Mouse (Mus musculus): ENCODE results near the gene Dnajc14.

DNA sequence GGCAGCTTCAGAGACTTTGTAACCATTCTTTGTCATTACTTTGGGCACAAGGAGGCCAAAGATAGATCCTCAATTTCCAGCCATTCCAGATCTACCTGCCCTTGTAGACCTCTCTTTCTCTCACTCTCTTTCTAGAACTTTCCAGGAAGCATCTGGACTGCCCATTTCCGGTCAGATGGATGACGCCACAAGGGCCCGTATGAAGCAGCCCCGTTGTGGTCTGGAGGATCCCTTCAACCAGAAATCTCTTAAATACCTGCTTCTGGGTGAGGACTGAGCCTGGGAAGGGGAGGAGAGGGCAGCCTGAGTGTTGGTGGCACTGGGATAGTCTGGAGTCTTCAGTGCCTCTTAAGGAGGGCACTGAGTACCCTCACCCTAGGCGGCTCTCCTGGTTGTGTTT is 9.5 kb upstream of the Dnajc14 start:
- TF ChIP-seq CTCF (IDR thresholded peaks at IDR 0.05; ENCODE audit: insufficient read depth, low read depth, low read length) (no peak), POLR2A (IDR thresholded peaks at IDR 0.05; ENCODE audit: insufficient read depth, low read depth, low read length) (no peak)

Measured in olfactory bulb, adult 2 months (tissue).